Mouse (Mus musculus) lung, adult 2 months (tissue): ENCODE data around the gene Hist1h4h. TPM values are rescaled to one million over a fixed set of nuclear protein-coding genes. Genes with fewer than 3 reads are reported as not detected.
"Not testable (repeated sequence)": the region's sequence is repeated elsewhere in the genome, so short reads cannot be mapped to it uniquely, and the experiment has no call there.

Experiments
- DNase-seq: peaks from one replicate; pipeline ENCODE4 v3.0.0; 2022
- H3K4me1 ChIP-seq: fragments of 200-500 bp; 2 replicates; pipeline ENCODE4 v1.6.1; 2011; ENCODE audit warnings: low read length; ENCODE audit not compliant: control insufficient read depth, insufficient read depth
- H3K4me3 ChIP-seq: fragments of 200-500 bp; replicated peaks from 2 replicates; pipeline ENCODE3; 2011; ENCODE audit warnings: low read depth, mild to moderate bottlenecking, control low read depth, low read length; ENCODE audit errors: extremely low read depth
- CTCF ChIP-seq: fragments of 200-500 bp; IDR thresholded peaks from 2 replicates; pipeline ENCODE4 v1.5.1; 2011; ENCODE audit warnings: mild to moderate bottlenecking, low read length, control low read depth; ENCODE audit not compliant: insufficient read depth
- POLR2A ChIP-seq: fragments of 200-500 bp; IDR thresholded peaks from 2 replicates; pipeline ENCODE4 v1.6.1; 2011; ENCODE audit warnings: low read depth, mild to moderate bottlenecking, control low read depth, low read length, borderline replicate concordance; ENCODE audit errors: extremely low read depth
- WGBS: fragments of 180-500 bp; shearing (Covaris S2); methylation state at CpG from one replicate; pipeline ENCODE4 v1.1.7; 2018; 5-methylcytosine and 5-hydroxymethylcytosine counted together
- polyA plus RNA-seq: library from polyadenylated mRNA; depleted of rRNA; stranded (reverse); fragments of >200 nt; gene quantifications from 2 replicates; pipeline ENCODE4 v1.2.3, GENCODE M21; 2012

The Hist1h4h gene
- polyA plus RNA-seq, 1 experiment: 28.0 TPM

DNA sequence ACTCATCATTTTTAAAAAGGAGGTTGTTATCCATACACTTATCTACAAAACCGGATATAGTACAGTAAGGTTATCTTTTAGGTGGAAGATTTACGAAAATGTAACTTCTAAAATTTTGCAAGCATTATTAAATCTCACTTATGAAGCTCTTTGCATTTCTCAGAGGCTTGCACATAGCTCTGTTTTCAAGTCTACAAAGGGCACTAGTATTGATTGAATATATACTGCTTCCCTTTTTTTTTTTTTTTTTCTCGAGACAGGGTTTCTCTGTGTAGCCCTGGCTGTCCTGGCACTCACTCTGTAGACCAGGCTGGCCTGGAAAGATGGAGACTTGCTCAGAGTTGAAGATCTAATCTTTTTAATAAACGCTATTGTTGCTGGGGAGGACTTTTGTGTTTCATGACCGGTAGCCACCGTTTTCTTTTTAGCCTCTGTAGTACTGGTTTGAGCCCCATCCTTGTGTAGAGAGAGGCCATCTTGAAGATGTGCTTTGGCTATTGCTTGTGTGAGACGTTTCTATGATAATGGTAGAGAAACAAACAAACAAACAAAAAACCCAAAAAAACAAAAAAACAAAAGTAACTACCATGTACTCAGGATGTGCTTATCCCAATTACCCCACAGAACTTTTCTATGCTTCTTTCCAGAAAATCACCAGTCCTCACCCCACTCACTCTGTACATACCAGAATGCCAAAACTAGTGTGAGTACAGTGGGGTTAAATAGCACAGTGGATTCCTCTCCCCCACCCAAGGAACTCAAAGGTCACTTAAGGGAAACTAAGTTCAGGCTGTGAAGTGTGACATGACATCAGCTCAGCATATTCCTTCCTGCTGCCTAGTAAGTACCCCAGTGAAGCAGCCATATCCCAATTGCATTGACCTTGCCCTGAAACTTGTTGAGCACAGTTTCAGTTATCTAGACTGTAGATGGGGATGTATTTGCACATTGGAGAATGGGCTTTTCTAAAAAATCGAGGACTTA, 21.4 kb downstream of the Hist1h4h start:
- Histone ChIP-seq H3K4me1 (peaks cover 5% of the 10 kb centered on the region), H3K4me3 (no peak overlapping the region)
- WGBS: 38% methylated on average over 8 of the region's 8 CpGs
- no peak for DNase-seq
- TF ChIP-seq POLR2A: no peak
- TF ChIP-seq CTCF: no peak

DNA sequence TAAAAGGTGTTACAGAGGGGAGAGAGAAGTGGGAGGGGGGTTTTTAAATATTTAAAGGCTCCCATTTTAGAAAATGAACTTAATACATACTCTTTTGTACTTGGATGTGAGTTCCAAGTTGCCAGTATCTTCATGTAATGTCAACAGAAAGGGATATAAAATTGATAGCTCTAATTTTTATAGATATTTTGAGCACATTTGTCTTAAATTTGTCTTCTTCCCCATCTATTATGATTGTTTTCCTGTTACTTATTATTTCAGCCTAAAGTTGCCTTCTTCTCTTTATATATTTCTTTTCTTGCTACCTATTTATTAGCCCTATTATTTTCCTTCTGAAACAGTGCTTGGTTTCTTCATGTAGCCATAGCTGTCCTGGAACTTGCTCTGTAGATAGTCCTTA, 22.1 kb downstream of the Hist1h4h start, which contains the start of gene Hist1h1d:
Hist1h1d (plus strand) TSS at position 301 of the 400 bp plus-strand sequence.
- TF ChIP-seq CTCF: no peak
- no peak for TF ChIP-seq POLR2A
- DNase-seq: no peak
- H3K4me3 ChIP-seq: peak within 1 kb of the TSS; percentile 16
- peaks cover 5% of the 10 kb centered on the region for H3K4me1 ChIP-seq

DNA sequence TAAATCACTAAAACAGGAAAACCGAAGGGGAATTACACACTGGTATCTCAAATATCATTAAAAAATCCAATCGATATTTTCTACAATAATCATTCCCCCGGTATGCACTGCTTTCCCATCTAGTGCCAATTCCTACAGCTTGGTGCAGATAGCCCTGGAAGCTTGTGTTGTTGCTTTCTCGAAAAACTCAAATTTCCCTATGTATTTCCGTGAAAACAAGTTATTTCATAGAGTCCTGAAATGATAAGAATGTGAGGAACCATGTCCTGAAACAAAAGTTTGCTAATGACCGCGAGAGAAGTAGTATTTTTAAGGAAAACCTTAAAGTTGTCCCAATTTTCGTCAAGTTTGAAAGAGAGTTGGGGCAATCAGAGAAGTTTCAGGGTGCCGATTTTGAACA, 23.5 kb downstream of the Hist1h4h start:
- DNase-seq: no peak
- 19% methylated on average over 9 of the region's 9 CpGs for WGBS
- Histone ChIP-seq H3K4me3 (peak overlapping the region; percentile 46), H3K4me1 (peaks cover 5% of the 10 kb centered on the region)
- TF ChIP-seq CTCF: no peak

DNA sequence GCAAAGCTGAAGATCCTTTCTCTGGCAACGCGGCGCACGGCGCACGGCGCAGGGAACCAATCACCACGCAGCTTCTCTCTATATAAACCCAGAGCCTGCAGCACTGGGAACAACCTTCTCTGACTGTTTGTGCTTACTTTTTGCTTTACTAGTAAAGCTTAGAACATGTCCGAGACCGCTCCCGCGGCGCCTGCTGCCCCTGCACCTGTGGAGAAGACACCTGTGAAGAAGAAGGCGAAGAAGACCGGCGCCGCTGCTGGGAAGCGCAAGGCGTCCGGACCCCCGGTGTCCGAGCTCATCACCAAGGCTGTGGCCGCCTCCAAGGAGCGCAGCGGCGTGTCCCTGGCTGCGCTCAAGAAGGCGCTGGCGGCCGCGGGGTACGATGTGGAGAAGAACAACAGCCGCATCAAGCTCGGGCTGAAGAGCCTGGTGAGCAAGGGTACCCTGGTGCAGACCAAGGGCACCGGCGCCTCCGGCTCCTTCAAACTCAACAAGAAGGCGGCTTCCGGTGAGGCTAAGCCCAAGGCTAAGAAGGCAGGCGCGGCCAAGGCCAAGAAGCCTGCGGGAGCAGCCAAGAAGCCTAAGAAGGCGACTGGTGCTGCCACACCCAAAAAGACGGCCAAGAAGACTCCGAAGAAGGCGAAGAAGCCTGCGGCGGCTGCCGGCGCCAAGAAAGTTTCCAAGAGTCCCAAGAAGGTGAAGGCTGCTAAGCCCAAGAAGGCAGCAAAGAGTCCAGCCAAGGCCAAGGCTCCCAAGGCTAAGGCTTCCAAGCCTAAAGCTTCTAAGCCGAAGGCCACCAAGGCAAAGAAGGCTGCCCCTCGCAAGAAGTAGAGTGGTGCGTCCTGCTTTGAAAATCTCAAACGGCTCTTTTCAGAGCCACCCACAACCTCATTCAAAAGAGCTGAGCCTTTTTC, 24.3 kb downstream of the Hist1h4h start:
- TF ChIP-seq CTCF (no peak), POLR2A (peak; percentile 81)
- WGBS: under 1% methylated on average over 54 of the region's 54 CpGs
- peak overlapping the region; percentile 87 for H3K4me3 ChIP-seq
- DNase-seq: peak; percentile 67
- peaks cover 5% of the 10 kb centered on the region for H3K4me1 ChIP-seq

DNA sequence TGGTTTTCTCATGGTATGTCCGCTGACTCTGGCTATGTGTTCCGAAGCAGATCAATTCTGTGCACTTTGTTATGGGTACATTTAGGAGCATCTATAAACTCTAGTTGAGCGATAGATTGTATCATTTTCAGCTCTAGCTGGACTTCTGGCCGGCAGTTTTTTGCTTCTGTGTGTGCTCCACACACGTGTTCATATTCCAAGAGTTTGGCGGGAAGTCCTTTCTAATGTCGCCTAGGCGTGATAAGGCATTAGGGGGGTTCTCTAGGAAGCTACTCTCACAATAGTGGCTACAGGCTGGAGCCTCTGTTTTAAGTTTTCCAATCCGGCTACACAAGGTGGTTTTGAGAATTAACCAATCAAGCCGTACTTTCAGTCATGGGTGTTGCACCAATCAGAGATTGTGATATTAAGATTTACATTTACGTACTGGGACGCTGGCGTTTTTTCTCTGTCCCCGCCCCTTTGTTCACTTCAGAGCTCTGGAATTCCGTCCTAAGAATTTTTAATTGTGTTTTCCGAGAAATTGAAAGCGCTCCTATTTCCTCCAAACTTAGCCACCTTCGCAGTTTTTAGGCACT, 25.1 kb downstream of the Hist1h4h start:
- Histone ChIP-seq H3K4me1 (peaks cover 5% of the 10 kb centered on the region), H3K4me3 (peak overlapping the region; percentile 73)
- no peak for TF ChIP-seq CTCF
- peak; percentile 30; the same call in 1 of the 2 replicates for TF ChIP-seq POLR2A
- WGBS: under 1% methylated on average over 18 of the region's 18 CpGs
- DNase-seq: peak; percentile 59

DNA sequence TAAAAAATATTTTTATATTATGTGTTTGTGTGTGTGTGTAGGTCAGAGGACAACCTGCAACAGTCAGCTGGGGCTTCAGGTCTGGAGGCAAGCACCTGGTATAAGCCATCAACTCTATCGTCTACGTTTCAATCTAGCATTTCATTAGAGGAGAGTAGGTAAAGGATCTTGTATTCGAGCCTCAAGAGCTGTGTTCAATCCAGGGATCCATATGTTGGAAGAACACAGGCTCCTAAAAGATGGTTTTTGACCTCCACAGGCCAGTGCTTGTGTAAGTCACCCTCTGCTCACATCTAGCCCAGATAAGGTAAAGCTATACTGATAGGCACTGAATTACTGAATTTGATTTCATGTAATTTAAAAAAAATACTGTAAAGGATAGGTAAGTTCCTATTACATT, 26.1 kb downstream of the Hist1h4h start:
- TF ChIP-seq POLR2A (no peak), CTCF (no peak)
- Histone ChIP-seq H3K4me1 (peaks cover 5% of the 10 kb centered on the region), H3K4me3 (no peak overlapping the region)
- no peak for DNase-seq
- WGBS: 64% methylated on average over 3 of the region's 3 CpGs

DNA sequence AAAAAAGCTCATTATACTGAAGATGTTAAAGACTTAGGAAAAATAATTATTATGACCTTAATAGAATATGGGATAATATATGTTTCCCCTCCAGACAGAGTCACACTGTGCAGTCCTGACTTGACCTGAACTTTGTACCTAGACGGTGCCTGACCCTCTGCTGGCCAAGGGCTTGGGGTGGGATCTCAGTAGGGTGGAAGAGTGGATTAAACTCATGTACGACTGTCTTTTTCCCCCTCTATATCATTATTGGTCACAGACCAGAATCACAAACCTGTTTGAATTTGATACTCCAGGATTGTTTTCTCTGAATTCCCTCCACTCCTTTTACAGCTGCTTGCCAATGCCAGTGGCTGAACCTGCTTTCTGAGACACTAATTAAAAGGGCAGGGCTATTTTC, 29.8 kb downstream of the Hist1h4h start:
- H3K4me3 ChIP-seq, DNase-seq: not testable (repeated sequence)

DNA sequence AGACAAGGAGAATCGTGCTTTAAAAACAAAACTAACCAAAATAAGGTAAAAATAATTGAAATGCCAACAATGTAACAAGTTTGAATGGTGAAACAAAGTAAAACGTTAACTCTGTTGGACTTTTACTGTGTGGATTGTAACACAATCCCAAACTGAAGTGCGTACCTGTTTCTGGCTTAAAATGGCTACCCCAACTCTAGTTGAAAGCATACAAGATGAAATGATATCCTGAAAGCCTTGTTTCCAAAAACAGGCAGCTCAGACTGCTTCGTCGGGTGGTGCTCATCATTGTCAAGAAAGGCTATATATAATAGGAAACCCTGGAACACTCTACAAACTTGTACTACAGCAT, 30.7 kb downstream of the Hist1h4h start:
- whole genome bisulfite sequencing: 0% methylated on average over 2 of the region's 5 CpGs
- not testable (repeated sequence) for H3K4me1 ChIP-seq, H3K4me3 ChIP-seq, DNase-seq

More for the DNA sequence above, 29.8 kb downstream of the Hist1h4h start:
- WGBS: 32% methylated on average over 2 of the region's 2 CpGs
- H3K4me1 ChIP-seq: not testable (repeated sequence)

DNA sequence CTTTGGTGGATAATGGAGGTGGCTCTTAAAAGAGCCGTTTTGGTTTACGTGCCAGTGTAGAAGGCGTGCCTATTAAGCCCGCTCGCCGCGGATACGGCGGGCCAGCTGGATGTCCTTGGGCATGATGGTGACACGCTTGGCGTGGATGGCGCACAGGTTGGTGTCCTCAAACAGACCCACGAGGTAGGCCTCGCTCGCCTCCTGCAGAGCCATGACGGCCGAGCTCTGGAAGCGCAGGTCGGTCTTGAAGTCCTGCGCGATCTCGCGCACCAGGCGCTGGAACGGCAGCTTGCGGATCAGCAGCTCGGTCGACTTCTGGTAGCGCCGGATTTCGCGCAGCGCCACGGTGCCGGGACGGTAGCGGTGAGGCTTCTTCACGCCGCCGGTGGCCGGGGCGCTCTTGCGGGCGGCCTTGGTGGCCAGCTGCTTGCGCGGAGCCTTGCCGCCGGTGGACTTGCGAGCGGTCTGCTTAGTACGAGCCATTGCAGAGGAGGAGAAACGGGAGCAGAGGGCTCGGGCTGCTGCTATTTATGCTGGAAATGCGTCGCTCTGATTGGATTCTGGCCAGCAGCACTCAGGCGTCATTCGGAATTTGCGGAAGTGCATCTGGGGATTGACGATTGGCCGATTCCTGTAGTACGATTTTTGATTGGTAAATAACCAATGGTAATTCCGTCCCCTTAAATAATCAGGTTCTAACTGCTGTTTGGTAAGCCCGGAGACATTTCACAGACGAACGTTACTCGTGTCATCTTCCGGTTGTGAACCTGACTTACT, 31.2 kb downstream of the Hist1h4h start, which contains the start of gene Hist1h3e:
Hist1h3e (minus strand) TSS at position 487 of the 777 bp plus-strand sequence.
- peak; percentile 90 for DNase-seq
- peak; percentile 95 for TF ChIP-seq POLR2A
- WGBS: under 1% methylated on average over 56 of the region's 67 CpGs
- not testable (repeated sequence) for H3K4me1 ChIP-seq
- H3K4me3 ChIP-seq: peak within 1 kb of the TSS; percentile 65
